Mouse (Mus musculus) cerebellum, postnatal 25 days (tissue): ENCODE measurements around the gene Plekha4.
A peak's percentile ranks its signal among the peaks of the same experiment; 100 is the strongest.
"Not testable (repeated sequence)": the region's sequence is repeated elsewhere in the genome, so short reads cannot be mapped to it uniquely, and the experiment has no call there.

Experiments
- DNase-seq, 2 experiments: peaks; one replicate each; pipeline ENCODE4 v3.0.0; 2021; ENCODE audit warnings: mixed read lengths in 2 of 2

The Plekha4 gene

DNA sequence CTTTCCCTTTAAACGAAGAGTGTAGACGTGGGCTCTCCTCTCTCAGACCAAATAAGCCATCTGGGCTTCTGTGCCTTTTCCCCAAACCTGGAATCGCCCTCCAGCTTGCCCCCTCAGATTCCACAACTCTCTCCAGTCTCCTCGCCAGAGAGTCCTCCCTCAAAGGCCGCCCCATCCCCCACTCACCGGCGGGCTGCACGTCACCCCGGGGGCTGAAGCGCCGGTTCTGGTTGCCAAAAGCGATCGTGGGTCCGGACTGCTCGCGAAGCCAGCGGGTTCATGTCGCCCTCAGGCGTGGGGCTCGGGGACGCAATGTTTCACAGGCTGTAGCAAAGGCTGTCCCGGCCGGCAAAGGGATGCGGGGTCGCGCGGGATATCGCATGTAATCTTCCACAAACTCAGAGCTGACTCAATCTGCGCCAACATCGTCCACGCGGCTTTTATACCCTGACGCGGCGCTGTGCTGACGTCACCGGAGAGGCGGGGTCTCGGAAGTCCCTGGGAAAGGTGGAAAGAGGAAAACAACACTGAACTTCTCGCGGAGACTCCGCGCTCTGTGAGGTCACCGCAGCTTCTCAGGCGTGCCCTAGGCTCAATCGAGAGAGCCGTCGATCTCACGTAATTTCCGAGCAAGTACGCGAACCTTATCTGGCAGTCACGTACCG lies at the start of gene Plekha4, which contains the start of gene Ppp1r15a:
Plekha4 (plus strand) TSS at position 522 of the 665 bp plus-strand sequence.
Ppp1r15a (minus strand) TSS at position 460 of the 665 bp plus-strand sequence.
- peak; percentile 96 to 98 for DNase-seq

- DNase-seq, result peak in 1 of 2 experiments; percentile 9
Observed at GRCm38 (mm10) chr7:45476453-45476852, 49.7 kb upstream of the Plekha4 start.

DNA sequence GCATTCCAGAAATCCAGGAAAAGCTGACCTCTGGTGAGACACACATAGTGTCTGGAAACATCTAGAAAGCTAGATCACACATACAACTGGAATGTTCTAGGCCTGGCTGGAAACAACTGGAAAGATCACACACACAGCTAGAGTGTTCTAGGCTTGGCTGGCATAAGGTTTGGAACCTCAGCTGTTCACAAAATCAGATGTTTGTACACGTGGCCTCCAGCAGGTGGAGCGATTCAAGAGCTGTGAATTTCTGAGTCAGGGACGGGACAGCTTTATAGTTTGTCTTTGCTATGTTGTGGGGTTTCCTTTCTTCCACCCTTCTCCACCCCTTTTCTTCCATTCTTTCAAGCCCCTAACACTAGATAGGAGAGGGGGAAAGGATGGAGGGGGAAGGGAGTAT lies 49.1 kb upstream of the Plekha4 start:
- peak; percentile 77 to 84 for DNase-seq

- no peak for DNase-seq
Observed at GRCm38 (mm10) chr7:45478774-45479173, 47.4 kb upstream of the Plekha4 start.

DNA sequence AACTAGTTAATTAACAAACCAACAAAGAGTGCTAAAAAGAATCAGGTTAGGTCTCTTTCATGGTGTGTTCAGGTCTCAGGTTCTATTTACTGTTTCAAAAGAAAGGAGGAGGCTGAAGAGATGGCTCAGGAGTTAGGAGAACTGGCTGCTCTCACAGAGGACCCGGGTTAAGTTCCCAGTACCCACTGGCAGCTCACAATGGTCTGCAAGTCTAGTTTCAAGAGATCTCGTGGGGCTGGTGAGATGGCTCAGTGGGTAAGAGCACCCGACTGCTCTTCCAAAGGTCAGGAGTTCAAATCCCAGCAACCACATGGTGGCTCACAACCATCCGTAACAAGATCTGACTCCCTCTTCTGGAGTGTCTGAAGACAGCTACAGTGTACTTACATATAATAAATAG lies 45.8 kb upstream of the Plekha4 start:
- not testable (repeated sequence) for DNase-seq

DNA sequence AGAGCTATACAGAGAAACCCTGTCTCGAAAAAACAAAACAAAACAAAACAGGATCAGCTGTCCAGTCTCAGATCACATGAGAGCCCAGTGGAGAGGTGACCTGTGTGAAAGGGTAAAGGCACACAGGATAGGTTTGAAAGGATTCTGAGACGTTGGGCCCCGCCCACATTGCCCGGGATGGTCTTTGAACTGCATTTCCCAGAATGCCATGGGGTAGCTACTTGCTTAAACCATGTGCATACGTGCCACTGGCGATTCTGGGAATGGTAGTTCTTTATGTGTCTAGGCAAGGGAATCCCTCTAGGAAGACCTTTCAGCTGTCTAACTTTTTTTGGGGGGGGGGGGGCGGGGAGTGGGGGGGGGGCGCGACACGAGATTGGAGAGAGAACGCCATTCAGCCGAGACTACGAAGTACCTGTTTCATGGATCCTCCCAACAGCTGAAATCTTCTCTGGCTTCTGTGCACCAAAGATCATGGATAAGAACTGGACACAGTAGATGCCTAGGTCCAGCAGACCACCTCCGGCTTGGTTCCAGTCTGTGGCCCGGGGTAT lies 44.7 kb upstream of the Plekha4 start, which contains the start of gene Tulp2:
Tulp2 (plus strand) TSS at position 504 of the 554 bp plus-strand sequence.
- DNase-seq, result peak; percentile 61 to 81

GRCm38 (mm10) chr7:45482166-45482565 lies 44.0 kb upstream of the Plekha4 start:
- no peak for DNase-seq

GRCm38 (mm10) chr7:45484985-45485384 lies 41.1 kb upstream of the Plekha4 start:
- DNase-seq, result not testable (repeated sequence)

DNA sequence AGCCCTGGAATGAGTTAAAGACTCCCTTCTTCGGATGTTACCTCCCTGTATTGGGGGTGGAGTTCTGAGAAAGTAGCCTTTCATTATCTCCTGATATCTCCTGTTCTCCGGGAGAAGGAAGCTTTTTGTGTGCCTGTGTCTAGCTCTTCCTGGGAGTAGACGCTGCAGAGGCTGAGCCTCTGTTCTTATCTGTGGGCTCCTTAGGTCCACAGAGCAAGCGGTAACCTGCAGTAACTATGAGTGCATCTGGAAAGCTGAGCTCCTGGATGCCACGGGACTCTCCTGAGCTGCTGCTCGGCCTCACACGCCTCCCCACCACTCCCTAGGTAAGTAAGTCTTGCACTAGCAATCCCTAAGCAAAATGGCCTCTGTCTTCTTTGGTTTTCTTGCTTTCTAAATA lies 40.0 kb upstream of the Plekha4 start:
- DNase-seq, result no peak

- no peak for DNase-seq
Observed at GRCm38 (mm10) chr7:45486761-45487415, 39.2 kb upstream of the Plekha4 start, which contains the start of gene Gm45808. Gene Gm45808 (minus strand): TSS chr7:45486811.

GRCm38 (mm10) chr7:45487861-45488292 lies 38.3 kb upstream of the Plekha4 start:
- DNase-seq, result no peak

- peak; percentile 74 to 83 for DNase-seq
Observed at GRCm38 (mm10) chr7:45488293-45489204, 37.6 kb upstream of the Plekha4 start, which contains the start of gene Dhdh. Gene Dhdh (minus strand): TSS chr7:45488805.

DNA sequence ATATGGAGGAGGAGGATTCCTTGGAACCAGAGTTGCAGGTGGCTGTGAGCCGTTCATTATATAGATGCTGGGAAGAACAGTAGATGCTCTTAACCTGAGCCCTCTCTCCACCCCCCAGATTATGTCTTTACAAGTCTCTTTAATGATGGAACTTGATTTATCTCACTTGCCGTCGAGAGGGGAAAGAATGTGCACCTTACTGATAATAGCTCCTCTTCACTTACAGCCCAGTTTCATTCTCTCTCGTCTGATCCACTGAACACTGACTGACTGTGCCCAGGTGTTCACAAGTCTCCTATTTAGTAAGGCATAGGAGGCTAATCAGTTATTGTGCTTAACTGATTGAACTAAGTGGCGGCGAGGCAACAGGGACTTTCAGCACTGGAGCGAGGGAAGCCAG lies 36.6 kb upstream of the Plekha4 start:
- DNase-seq, result no peak

- no peak for DNase-seq
Observed at GRCm38 (mm10) chr7:45490822-45491221, 35.3 kb upstream of the Plekha4 start.

GRCm38 (mm10) chr7:45491264-45491663 lies 34.9 kb upstream of the Plekha4 start:
- DNase-seq, result peak; percentile 41 to 43

- DNase-seq, result peak in 1 of 2 experiments; percentile 54
Observed at GRCm38 (mm10) chr7:45492225-45492844, 33.8 kb upstream of the Plekha4 start.

DNA sequence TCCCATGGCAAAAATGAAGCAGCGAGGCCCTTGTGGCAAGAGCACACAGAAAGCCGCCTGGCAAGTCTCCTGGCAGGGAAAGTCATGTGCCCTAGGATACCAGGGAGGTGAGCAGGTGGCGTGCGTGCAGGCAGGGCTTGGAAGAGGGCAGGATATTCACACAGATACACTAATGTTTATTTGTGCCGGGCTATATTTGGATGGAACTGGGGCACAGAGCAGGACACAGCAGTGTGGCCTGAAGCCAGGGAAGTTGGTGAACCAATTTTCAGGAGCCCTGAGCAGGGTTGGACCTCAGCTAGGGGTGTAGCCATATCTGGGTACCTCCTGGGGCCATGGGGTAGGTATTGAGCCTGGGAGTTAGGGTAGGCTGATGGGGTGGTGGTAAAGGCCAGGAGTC lies 33.2 kb upstream of the Plekha4 start:
- DNase-seq, result peak; percentile 87 to 90

DNA sequence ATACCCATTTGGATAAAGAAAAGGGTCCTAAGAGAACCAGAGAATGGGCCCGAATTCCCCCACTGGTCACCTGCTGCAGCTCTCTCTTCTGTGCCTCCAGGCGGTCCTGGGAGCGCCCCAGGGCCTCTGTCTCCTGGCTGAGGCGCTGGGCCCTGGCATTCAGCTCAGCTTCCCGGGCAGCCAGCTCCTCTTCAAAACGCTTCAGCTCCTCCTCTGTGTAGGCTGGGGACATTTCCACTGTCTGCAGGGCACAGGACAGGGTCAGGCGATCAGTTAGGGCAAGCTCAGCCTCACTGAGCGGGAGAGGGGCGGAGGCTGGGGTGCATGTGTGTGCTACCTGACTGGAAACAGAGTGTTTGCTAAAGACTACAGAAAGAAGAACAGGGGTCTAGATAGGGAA lies 31.6 kb upstream of the Plekha4 start:
- peak in 1 of 2 experiments; percentile 45 for DNase-seq

GRCm38 (mm10) chr7:45498427-45498826 lies 27.7 kb upstream of the Plekha4 start:
- DNase-seq, result no peak

DNA sequence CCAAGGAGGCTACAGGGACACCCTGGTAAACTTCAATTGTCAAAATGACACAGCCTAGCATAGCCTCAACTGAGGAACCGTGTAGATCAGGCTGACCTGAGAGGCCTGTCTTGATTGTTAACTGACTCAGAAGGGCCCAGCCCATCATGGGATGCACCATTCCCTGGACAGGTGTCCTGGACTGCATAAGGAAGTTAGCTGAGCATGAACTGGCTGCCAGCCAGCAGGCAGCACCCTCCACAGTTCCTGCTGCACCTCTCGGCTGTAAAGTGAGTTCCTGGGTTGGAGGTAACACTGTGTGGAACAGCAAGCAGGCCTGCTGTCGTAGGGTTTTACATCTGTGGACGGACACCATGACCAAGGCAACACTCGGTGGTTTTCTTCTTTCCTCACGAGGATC lies 18.5 kb upstream of the Plekha4 start:
- peak in 1 of 2 experiments; percentile 49 for DNase-seq

DNA sequence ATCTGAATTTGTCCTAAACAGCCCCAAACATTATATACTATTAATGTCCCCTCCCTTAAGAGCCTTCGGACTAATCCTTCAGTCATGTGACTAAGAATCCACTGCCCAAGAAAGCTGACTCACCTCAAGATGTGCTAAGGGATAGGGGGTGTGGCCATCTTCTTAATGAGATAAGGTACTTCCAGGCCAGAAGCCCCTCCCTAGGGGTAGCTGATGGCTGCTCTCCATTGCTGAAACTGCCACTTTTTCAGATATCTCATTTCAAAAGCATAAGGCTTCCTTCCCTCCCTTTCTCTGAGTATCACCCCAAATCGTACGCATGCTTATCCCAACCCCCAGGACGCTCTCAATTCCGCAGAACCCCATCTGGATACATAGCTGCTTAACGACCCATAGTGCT lies 17.6 kb upstream of the Plekha4 start:
- no peak for DNase-seq
